Mouse (Mus musculus) left cerebral cortex, postnatal 4 days (tissue): ENCODE measurements around the gene Lgals4. TPM values are rescaled to one million over a fixed set of nuclear protein-coding genes. Genes with fewer than 3 reads are reported as not detected.
"Not testable (repeated sequence)": the region's sequence is repeated elsewhere in the genome, so short reads cannot be mapped to it uniquely, and the experiment has no call there.

ENCODE experiments used
- DNase-seq: peaks from one replicate; pipeline ENCODE4 v3.0.0-alpha.2; 2022
- intact Hi-C: fragments of 180-260 bp; cut with DNase I; formaldehyde crosslinking; loops from one replicate; pipeline ENCODE4 v1.15.1; 2025
- total RNA-seq, 2 experiments: library from RNA; stranded (reverse); gene quantifications; 2 replicates each; pipeline ENCODE4 v1.2.3; 2021

The Lgals4 gene
- total RNA-seq, 2 experiments from 2014 or later, result 3.6 to 4.6 TPM

GRCm38 (mm10) chr7:28859953-28860352, 26.3 kb downstream of the Lgals4 start:
- intact Hi-C loops, result no loop called here

DNA sequence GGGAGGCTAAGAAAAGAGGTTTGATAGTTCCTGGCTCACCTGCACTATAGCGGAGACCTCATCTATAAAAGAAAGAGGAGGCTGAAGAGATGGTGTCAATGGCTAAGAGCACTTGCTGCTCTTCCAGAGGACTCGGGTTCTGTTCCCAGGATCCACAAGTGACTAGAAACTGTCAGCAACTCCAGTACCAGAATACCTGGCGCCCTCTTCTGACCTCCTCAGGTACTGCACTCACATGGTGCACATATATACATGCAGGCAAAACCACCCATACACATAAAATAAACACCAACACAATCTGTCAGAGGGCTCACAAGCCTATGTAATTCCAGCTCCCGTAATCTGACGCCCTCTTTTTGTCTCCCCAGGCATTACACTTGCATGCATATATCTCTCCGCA, 27.2 kb downstream of the Lgals4 start:
- intact Hi-C loops, result no loop called here
- DNase-seq, result no peak

More at GRCm38 (mm10) chr7:28859953-28860352, 26.3 kb downstream of the Lgals4 start:
- no peak for DNase-seq

DNA sequence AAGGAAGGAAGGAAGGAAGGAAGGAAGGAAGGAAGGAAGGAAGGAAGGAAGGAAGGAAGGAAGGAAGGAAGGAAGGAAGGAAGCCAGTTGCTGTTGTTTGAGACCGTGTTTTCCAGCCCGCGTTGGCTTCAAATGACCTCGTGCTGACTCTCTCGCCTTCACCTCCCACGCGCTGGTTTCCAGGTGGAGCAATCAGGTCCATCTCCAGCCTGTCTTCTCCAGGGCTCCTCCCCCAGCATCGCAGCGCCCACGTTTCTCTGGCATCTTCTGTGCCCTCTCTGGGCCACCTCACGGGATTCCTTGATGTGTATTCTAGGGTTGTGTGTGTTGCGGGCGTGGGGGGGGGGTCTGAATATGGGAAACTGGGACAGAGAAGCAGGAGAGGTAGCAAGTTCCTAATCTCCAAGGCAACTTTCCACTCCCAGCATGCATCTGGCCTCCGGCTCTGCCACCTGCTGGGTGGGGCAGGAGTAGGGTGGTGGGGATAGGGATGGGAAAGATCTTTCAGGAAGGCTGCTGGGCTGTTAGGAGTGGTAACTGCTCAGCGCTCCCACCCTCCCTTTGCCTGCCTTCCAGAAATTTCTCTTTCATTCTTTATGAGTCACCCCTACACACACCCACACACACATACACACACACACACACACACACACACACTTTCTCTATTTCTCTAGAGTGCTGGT, 29.3 kb downstream of the Lgals4 start:
- no peak for DNase-seq
- intact Hi-C loops, result no loop called here

DNA sequence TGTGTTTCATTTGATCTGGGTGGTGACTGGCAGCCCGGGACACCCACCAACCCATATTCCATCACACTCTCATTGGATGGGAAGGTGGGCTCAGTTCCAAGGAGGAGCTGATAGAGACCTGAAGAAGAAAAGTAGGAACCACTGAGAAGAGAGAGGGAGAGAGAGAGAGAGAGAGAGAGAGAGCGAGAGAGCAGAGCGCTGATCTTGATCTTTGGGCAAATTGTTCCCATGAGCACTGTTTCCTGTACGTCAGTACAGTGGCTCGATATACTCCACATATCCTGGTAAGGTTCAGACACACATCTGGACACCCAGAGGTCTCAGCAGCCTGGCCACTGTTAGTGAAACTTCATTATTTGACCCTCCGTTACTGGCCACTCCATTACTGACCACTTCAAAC, 29.9 kb downstream of the Lgals4 start, which contains the start of gene Lgals7:
TSS of gene Lgals7 (plus strand) at position 314 of the 400 bp plus-strand sequence.
- intact Hi-C loops, result no loop called here
- DNase-seq, result no peak

GRCm38 (mm10) chr7:28864288-28864750, 30.7 kb downstream of the Lgals4 start:
- intact Hi-C loops, result no loop called here

DNA sequence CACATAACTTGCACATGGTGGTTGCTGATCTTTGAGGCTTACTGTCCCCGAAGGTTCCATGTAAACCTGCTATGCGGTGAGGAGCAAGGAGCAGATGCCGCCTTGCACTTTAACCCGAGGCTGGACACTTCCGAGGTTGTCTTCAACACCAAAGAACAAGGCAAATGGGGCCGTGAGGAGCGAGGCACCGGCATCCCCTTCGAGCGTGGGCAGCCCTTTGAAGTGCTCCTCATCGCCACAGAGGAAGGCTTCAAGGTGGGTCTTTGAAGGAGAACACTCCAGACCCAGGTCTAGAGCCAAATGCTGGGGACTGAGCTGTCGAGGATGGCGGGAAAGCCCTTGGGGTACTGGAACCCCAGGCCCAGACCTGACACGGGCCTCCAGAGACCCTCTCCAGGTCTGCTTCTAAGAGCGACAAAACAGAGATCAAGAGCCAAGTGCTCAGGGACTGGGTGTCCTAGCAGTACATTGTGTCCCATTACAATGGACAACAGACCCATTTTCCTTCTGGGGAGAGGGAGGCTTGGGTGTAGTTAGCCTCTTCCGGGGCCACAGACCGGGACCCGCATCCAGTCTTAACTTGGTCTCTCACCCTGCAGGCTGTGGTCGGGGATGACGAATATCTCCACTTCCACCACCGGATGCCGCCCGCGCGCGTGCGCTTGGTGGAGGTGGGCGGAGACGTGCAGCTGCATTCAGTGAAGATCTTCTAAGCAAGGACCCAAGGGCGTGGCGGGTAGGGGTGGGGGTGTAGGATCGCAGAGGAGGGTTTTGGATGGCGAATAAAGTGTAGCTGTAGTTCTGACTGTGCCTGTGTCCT, 32.0 kb downstream of the Lgals4 start:
- intact Hi-C loops, result no loop called here
- DNase-seq, result peak; percentile 45

More at GRCm38 (mm10) chr7:28864288-28864750, 30.7 kb downstream of the Lgals4 start:
- DNase-seq, result peak; percentile 33

DNA sequence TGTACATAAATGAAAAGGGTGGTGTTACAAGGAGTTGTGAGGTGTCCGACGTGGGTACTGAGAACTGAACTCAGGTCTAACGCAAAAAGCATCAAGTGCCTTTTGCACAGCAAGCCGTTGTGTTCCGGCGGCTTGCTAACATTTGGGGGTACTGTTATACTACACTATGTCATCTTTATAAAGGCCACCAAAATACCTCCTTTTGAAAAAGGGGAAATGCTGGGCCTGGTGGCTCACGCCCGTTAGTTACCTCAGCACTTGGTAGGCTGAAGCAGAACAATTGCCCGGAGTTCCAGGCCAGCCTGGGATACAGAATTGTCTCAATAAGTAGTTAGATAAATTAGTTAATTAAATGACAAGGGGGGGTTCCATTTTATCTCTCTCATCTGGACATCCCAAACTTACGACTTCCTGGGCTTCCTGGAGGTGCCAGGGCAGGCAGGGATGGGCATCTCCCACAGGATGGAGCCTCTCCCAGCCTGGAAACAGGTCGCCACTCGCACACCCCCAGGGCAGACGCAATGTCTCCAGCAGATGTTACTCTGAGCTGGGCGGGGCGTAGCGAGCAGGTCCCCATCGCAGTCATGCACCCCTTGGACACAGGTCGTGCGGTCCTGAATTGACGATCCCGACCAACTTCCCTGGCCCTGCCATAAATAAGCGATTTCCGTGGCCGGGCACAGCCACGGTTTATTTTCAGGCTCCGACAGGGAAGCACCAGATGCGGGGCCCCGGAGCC, 33.3 kb downstream of the Lgals4 start:
- DNase-seq, result no peak
- intact Hi-C loops, result no loop called here

- DNase-seq, result peak; percentile 66
- intact Hi-C loops, result not testable (repeated sequence)
These were observed 34.1 kb downstream of the Lgals4 start for GRCm38 (mm10) chr7:28867508-28868340.

DNA sequence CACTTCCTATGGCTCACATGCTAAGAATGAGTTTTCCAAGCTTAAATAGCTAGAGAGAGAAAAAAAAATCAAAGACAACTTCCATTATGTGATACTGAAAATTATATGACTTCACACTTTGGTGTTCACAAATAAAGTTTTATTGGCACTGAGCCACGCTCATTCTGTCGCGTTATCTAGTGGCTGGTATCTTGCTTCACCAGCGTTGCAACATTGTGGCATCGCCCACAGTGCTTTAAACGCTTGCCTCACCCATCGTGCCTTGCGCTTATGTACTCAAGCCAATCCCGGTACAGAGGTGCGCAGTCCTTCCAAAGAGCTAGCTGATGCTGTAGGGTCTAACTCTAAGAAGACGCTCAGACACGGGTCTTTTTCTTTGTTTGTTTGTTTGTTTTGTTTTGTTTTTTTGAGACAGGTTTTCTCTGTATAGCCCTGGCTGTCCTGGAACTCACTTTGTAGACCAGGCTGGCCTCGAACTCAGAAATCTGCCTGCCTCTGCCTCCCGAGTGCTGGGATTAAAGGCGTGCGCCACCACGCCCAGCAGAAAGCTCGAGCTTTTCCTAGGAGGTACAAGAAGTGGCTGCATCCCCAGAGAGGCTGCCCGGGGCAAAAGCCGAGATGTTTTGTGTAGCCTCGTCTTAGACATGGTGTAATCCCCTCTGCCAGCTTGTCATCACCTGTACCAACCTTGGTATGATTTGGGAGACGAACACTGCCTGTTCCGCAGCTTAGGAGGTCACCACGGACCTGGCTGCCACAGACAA, 37.4 kb downstream of the Lgals4 start:
- DNase-seq, result no peak
- intact Hi-C loops, result no loop called here

- intact Hi-C loops, result no loop called here
These were observed 40.9 kb downstream of the Lgals4 start for GRCm38 (mm10) chr7:28874565-28874964.

GRCm38 (mm10) chr7:28876099-28876498, 42.4 kb downstream of the Lgals4 start:
- intact Hi-C loops, result no loop called here

More at GRCm38 (mm10) chr7:28874565-28874964, 40.9 kb downstream of the Lgals4 start:
- DNase-seq, result no peak

GRCm38 (mm10) chr7:28877155-28877554, 43.5 kb downstream of the Lgals4 start:
- intact Hi-C loops, result no loop called here
- no peak for DNase-seq

More at GRCm38 (mm10) chr7:28876099-28876498, 42.4 kb downstream of the Lgals4 start:
- no peak for DNase-seq

DNA sequence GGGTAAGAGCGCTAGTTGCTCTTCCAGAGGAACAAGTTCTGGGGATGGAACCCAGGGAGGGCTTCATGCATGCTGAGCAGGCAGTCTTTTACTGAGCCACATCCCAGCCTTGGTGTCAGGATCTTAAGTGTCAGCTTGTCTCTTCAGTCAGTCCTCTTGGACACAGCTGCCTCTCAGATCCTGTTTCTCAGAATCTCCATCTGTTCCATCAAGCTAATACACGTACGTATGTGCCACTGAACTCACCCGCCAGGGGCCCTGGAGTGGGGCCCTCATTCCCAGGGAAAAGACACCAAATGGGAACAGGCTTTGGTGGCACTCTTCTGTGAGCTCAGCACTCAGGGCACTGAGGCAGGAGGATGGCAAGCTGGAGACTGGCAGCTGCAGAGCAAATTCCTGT, 44.2 kb downstream of the Lgals4 start:
- intact Hi-C loops, result no loop called here
- no peak for DNase-seq

DNA sequence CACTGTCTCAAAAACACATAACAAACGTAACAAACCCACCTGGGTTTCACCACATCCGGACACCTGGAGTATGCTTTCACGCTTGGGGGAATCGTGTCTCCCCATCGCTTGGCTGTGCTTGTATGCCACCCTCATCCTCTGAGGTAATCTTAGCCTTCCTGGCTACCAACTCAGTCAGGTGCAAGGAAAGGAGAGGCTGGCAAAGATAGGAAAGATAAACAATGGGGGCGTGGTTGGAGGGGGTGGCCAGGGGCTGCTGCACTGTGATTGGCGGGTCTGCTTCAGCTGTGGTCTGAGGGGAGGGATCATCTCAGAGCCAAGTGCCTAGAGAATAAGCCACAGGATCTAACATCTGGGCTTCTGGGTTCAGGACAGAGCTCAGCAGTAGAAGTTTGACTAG, 46.0 kb downstream of the Lgals4 start:
- no peak for DNase-seq
- intact Hi-C loops, result loop anchor here (10.0 kb wide), 1 partner anchor 45 kb away; the partner anchor contains the start of gene Lgals4

DNA sequence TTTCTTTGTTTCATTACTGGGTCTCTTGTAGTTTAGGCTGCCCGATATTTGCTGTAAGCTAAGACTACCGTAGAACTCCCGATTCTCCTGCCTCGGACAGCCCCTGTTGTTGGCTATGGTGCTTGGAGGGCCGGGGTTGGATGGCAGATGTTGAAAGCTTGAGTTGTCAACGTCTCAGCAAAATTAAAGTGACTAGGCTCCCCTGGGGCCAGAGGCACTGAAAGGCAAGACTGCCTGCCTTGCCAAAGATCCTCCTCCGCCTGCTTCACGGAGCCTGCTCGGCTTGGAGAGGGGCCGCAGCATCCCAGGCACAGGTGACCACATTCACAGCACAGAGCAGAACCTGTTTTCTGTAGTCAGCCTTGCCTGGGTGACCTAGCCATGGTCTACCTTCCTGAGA, 46.9 kb downstream of the Lgals4 start:
- intact Hi-C loops, result loop anchor here (10.0 kb wide), 1 partner anchor 46 kb away; the partner anchor contains the start of gene Lgals4
- peak; percentile 53 for DNase-seq

DNA sequence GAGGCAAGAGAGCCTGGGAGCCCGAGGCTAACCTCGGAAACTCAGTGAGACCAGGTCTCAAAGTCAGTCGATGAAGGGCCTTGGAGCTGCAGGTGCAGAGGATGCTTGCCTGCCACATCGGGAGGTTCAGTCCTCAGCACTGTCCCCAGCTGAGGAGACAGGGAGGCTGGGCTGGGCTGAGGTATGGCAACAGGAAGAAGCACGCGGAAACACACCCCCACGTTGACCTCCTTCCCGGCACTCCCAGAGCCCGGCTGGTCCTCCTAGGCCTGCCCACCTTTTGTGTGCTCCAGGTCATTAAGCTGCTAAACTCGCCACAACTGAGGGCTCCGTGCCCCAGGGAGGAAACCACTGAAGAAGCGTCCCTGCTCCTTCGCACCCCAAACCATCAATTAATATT, 47.5 kb downstream of the Lgals4 start, which contains the start of gene Capn12:
TSS of gene Capn12 (plus strand) at position 224 of the 400 bp plus-strand sequence.
- intact Hi-C loops, result loop anchor here (10.0 kb wide), 1 partner anchor 46 kb away; the partner anchor contains the start of gene Lgals4
- no peak for DNase-seq

GRCm38 (mm10) chr7:28883039-28883438, 49.4 kb downstream of the Lgals4 start:
- no peak for DNase-seq
- intact Hi-C loops, result loop anchor here (10.0 kb wide), 1 partner anchor 48 kb away; the partner anchor contains the start of gene Lgals4

DNA sequence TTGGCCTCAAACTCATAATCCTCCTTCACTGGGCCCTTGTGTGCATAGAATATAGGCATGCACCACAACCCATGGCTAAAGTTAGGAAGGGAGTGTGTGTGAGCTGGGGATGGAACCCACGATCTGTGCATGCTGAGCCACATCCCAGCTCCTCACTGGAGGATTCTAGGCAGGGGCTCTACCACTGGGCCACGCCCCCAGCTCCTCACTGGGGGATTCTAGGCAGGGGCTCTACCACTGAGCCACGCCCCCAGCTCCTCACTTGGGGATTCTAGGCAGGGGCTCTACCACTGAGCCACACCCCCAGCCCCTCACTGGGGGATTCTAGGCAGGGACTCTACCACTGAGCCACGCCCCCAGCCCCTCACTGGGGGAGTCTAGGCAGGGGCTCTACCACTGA, 50.0 kb downstream of the Lgals4 start:
- not testable (repeated sequence) for DNase-seq
- intact Hi-C loops, result loop anchor here (10.0 kb wide), 1 partner anchor 49 kb away; the partner anchor contains the start of gene Lgals4

DNA sequence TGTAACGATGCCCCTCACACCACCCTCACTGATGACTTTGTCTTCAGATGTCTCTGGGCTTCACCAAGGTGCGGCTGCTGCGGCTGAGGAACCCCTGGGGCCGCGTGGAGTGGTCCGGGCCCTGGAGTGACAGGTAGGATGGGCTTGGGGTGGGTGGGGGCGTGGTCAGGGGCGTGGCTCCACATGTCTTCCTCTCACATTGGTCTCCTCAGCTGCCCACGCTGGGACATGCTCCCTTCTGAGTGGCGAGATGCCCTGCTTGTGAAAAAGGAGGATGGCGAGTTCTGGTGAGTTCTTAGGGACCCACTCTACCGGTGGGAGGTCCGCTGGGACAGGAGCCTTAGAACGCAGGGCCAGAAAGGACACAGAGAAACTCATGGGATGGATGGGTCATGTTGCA, 52.8 kb downstream of the Lgals4 start:
- intact Hi-C loops, result loop anchor here (10.0 kb wide), 1 partner anchor 52 kb away; the partner anchor contains the start of gene Lgals4
- DNase-seq, result no peak
